Mouse (Mus musculus) kidney, postnatal 10 days (tissue): ENCODE results near the gene Amn.

Experiments used
- DNase-seq: peaks from one replicate; pipeline ENCODE4 v3.0.0; 2021; ENCODE audit warnings: mixed read lengths

Amn gene

DNA sequence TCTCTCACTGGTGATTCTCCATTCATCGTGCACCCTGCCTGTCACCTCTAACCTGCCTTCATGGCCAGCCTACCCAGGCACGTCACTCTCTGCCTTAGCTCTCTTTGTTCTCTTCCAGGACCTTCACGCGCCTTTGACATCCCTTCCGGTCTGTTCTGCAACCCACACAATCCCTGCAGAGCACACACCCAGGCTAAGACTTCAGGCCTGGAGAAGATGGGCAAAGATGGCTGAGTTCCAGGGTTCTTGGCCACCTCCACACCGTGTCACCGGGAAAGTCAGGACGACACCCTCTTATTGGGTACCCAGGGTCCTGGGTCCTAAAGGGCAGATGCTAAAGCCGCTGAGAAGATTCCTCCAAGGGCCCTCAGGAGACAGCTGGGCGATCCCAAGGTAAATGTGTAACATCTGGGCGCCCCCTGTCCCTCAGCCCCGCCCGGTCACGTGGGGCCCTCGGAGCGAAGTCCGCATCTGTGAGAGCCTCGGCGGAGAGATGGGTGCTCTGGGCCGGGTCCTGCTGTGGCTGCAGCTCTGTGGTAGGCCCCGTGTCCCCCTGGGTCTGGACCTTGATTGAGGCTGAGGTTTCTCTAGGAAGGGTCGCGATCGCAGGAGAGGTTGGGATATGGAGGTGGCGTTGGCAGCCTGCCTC is at the start of gene Amn:
Gene Amn, plus strand, starts transcription at position 467 of the 649 bp plus-strand sequence.
- DNase-seq = peak; percentile 81

DNA sequence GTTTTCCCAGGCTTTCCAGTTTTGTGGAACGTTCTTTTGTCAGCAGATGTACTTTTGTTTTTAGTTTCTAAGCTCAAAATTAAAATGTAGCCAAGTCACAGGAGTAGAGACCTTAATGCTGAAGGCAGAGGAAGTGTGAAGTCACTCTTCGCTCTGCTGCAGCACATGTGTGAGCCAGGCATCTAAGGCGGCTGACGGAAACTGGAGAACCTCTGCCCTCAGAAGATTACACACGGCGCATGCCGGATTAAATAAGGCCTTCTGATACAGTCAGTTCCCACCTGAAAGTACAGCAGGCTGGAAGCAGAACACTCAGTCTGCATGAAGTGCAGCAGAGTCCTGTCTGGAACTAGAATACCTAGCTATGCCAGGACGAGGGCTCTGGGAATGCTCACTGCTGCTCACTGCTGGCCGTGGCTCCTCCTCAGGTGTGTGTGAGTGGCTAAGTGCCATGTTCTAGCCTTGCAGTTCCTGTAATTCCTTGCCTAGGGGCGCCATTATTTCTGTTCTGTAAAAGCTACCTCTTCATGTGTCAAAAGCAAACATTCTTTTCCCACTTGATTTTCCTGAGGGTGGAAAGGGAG is 45.6 kb upstream of the Amn start:
- DNase-seq = no peak

DNA sequence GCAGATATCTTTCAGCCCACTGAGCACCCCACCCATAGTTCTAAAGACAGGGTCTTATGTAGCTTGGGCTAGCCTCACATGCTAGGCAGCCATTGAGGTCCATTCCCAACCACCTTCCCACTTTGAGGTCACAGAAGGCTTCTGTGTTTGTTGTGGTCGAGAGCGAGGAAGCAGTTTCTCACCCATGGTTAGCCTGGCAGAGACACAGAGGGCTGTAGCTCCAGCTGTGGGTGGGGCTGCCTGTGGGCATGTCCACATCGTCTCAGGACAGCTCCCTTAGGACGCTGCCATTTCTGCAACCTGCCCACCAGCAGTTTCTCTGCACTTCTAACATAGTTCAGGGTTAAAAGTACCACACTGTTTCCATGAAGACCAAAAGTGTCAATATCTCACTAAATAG is 43.5 kb upstream of the Amn start:
- no peak for DNase-seq

DNA sequence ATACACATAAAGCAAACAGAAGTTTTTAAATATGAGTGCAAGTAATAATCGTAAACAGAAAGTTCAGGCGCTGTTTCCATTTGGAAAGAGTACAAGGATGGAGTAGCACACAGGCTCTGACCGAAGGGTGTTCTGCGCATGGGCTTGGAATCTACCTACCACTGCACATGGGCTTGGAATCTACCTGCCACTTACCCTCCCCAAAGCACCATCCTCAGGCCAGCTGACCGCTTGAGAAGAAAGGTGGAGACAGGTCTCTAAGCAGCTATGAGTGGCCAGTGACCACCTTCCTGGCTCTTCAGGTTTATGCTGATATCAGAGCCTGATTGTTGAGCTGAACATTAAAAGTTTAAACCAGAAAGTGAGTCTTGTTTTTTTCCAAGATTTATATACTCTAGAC is 42.4 kb upstream of the Amn start:
- no peak for DNase-seq

DNA sequence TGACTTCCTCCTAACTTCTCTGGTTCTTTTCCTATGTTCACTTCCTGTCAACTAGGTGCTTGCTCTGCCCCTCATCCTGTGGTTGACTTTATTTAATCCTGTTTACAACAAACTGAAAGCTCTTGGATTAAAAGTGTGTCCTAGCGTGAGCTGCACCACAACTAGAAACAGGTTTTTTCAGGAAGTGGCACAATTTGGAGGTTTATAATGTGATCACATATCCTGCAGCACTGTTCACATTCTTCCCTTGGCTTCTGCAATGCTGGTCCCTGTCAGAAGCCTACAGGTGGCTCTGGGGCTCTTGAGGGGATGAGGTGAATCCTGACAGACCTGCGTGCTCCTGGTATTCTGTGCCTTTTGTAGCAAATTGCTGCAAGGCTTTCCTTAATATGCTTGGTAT is 40.1 kb upstream of the Amn start:
- DNase-seq = no peak

DNA sequence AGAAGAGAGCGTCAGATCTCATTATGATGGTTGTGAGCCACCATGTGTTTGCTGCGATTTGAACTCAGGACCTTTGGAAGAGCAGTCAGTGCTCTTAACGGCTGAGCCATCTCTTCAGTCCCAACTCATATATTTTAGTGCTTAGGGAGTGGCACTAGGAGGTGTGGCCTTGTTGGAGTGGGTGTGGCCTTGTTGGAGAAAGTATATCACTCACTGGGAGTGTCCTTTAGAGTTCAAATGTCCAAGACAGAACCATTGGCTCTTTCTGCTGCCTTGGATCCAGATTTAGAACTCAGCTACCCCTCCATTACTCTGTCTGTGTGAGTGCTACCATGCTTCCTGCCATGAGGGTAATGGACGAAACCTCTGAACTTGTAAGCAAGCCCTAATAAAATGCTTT is 37.1 kb upstream of the Amn start:
- DNase-seq = no peak

DNA sequence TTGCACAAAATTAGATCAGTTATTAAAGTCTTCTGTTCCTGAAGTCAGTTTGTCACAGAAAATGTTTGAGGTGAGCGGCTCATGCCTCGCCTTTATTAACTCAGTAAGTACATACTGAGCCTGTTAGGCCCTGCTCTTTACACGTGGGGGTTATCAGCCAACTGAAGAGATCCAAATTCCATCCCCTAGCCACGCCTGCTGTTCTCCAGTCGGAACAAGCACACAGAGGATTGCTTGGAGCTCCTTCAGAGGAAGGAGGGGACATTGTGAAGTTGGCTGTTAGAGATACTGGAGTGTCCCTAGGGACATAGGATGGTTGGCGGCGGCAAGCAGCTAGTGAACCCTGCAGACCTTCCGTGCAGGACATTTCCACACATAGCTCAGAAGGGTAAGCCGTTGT is 36.5 kb upstream of the Amn start:
- DNase-seq = no peak

DNA sequence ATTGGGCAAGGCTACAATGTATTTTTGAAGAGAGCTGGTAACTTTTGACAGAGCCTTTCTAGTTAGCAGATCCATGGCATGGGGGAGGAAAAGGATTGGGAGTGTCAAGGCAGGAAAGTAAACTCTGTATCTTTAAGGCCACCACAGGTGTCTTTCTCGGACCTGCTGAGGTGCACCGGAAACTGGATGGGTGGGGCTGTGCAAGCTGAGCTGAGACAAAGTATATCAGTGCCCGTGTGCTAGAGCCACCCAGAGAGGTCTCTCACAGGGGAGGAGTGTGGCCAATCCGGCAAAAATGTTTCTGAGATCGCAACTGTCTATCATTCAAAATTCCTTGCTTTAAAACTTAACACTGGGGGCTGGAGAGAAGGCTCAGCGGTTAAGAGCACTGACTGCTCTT is 35.3 kb upstream of the Amn start:
- DNase-seq = no peak

DNA sequence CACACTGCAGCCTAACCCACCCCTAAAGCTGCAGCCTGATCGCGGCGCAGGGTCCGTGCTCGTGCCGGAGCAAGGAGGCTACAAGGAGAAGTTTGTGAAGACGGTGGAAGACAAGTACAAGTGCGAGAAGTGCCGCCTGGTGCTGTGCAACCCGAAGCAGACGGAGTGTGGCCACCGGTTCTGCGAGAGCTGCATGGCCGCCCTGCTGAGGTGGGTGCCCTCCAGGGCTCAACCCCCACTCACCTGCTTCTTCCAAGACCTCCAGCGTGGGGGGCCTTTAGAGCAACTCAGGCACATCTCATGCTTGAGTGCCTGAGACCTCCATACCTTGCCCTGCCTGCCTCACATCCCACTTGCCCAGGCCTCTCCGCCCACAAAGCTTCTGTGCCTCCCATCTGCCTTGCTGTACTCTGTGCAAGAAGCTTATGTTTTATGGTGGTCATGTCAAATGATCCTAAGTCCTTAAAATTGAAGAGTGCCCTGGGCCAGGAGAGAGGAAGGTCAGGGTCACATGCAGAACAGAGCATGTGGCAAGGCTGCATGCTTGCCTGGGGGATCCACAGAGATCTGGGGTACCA is 33.2 kb upstream of the Amn start:
- DNase-seq = no peak

DNA sequence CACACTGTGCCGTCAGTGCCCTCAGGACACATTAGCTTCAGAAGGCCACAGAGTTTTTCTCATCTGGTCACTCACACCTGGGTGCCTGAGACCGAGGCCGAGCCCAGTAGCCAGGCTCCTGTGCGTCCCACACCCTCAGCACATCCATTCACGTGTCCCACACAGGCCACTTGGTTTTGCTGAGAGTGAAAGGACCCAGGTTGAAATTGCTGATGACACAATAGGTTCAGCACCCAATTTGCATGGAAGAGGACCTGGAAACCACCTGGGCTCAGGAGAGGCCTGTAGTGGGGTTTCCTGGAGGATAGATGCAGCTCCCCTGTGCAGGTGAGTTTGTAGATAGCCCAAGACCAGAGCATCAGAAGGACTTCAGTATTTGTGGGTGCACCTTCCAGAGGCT is 32.5 kb upstream of the Amn start:
- DNase-seq = no peak

DNA sequence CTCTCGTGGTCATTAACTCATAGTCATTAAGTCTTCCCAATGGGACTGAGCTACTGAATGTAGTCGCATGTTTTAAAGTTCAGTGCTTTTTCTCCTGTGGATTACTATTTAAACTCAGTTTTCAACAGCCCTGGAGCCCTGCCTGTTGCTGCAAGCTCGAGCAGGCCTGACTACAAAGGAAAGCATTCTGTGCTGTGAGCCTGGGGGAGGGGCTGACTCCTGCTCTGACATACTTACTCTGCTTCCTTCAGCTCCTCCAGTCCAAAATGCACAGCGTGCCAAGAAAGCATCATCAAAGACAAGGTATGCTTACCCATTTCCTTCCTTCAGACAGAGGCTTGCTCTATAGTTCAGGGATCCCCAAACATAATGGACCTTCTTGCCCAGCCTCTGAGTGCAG is 32.1 kb upstream of the Amn start:
- peak; percentile 79 for DNase-seq

DNA sequence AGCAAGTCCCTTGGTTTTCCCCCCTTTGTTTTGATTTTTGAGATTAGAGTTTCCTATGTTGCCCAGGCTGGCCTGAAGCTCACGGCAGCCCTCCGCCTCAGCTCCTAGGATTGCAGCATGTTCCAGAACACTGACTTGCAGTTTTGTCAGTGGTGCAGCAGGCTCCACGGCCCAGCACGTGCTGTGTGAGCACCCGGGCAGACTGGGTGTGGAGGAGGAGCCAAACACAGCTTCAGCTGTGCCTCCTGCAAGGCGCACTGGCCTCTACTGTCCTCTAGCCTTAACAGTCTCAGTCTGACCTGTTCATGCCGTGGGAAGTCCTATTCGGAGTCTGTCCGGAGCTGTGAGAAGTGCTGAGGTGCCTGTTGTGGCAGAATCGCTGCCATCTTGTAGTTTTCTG is 31.0 kb upstream of the Amn start:
- DNase-seq = peak; percentile 26

DNA sequence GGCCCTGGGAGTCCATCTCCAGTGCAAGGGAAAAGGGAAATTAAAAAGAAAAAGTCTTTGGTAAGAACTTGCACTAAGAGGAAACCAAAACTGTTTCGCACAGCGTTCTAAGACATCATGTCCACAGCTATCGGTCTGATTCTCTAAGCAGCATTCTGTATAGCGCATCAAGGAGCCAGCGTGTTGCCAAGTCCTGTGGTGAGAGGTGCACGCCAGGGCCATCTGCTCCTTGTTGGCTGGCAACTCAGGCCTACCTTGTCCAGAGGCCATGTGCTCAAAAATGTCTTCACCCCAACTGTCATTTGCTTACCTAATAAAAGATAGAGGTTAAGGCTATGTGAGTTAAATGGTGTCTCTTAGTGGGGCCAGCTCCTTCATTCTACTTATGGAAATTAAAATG is 29.0 kb upstream of the Amn start:
- no peak for DNase-seq

DNA sequence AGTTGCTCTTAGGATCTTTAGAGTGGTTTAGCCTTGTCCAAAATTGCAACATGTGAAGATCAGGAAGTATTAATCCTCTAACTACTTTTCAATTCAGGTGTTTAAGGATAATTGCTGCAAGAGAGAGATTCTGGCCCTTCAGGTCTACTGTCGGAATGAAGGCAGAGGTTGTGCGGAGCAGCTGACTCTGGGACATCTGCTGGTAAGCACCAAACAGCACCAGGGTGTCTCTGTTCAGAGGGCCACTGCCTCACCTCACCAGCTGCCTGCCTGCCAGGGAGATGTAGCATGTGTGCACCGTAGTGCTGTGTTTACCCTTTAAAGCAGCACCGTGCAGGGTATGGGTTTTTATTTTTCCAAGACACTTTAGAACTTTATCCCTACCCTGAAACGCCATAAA is 28.5 kb upstream of the Amn start:
- no peak for DNase-seq

DNA sequence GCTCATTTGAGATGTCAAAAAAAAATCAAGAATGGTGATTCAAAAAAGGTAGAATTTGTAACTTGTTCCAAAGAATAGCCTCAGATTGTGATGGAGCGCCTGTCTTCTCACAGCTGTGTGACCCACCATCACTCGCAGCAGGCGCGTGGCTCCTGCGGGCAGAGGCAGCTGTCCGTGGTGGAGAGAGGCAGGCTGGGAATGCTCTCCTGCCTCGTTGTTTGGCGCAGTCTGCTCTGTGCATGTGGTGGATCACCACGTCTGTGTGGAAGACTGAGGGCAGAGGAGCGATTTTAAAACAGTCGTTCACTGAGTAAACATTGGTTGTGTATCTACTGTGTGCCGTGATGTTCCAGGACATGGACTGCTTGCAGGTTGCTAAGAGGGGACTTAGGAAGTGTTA is 27.2 kb upstream of the Amn start:
- DNase-seq = no peak

DNA sequence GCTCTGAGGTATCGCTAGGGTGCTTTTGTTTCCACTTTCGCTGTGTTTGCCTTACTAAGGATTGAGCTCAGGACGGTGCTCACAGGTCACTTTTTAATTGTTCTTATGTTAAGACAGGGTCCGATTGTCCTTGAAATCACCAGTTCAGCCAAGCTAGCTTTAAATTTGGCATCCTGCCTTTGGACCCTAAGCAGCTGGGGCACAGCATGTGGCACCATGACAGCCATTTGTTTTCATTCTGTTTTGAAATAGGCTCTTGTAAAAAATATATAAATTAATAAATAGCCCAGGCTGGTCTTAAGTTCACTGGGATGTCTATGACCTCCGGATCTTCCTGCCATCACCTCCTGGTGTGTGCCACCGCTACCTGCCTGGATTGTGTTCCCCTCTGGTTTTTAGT is 25.8 kb upstream of the Amn start:
- DNase-seq = no peak

DNA sequence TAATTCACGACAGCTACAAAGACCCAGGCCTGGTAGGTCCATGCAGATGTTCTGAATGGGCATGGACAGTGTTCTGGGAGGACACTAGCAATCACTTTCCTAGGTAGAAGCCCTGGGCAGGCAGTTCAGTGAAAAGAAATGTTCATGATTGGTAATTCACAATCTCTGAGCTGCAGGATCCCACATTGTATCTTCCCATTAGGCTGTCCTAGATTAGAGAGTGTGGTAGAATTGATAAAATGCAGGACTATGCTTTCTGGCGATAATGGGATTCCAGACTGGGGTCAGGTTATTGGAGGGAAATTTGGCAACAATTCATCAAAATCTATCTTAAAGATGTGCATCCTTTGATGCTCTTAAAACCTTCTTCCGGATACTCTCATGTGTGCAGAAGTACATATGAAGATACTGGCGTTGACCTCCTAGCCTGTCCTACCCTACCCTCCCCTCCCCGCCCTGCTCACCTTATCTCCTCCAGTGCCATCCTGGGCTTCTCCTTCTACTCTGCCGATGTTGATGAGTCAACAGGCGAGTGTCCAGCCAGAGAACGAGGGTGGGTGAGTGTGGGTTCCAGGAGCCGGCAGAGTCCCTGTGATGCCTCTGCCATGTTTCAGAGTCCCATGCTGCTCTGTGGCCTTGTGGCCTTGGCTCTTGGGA is 24.0 kb upstream of the Amn start:
- DNase-seq = no peak

DNA sequence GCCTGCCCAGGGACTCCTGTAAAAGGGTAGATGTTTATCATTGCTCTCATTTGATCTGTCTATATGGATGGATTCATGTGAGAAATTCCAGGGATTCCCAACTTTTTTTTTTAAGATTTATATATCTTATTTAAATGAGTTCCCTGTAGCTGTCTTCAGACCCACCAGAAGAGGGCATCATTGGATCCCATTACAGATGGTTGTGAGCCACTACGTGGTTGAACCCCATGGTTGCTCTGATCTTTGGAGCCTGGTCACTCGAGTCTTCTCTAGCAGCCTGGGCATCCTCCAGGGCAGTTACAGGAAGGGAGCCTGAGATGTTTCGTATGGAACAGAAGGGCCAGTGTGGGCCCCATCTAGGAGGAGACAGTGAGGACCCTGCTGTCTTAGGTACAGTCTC is 21.8 kb upstream of the Amn start:
- peak; percentile 25 for DNase-seq

DNA sequence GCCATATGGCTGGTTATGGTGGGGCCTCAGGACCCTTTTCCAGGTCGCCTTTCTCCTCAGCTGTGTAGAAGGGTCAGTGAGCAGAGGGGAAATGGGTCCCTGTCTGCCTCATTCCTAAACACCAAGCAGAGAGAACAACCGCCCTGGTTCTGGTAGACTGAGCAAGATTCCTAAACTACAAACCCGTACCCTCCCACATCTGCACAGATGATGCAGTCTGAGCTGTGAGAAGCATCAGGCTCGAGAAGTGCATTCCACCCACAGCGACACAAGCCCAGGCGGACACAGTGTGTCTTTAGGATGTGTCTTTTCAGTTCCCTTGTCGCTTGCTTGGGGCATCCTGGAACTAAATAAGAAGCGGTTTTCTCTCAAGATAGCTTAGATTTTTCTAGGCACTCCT is 20.8 kb upstream of the Amn start:
- no peak for DNase-seq

DNA sequence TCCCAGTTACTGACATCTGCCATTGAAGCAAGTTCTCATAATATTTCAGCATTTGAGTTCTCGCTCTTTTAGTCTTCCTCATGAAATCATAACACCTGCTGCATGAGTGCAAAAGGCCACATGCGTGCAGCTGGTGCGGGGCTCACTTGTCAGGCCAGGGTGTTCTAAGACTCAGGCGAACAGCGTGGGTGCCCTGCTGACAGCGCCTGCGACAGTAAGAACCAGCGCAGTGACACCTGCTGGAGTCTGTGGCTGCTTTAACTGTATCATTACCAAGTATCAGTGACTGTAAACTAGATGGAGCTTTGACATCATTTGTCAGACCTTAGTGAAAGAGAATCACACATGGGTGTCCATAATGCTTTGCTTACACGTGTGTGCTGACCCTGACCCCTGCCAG is 19.7 kb upstream of the Amn start:
- DNase-seq = no peak

DNA sequence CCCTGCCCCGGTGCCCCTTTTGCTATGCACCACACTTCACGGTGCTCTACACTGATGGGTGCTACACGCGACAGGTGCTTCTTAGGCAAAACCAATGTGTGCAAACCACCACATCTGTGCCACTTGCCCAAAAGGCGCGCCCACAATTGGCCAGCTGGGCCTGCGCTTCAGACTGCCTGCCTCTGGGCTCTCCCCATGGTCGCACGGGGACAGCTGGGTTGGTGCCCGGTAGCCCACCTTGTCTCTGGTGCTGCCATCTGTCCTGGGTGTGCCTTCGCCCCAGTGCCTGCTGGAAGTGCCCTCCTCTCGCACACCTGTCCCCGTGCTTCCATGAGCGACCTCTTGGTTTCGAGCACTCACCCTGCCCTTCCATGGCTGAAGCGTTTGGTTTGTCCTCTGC is 7.2 kb upstream of the Amn start:
- no peak for DNase-seq

DNA sequence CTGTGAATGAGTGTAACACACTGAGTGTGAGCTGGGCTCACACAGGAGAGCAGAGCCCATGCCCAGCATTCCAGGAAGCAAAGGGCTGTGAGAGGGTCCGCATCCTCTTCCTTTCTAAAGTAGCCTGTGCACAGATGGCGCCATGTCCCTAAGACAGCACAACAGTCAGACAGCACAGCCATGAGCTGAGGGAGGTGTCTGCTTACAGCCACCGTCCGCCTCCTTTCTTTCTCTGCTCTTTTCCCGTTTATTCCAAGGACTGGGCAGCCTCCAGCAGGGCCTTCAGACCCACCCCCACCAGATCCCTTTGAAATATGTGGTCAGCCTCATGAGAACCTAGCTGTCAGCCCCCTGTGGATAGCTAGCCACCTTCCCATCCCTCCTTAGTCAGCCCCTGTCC is 5.7 kb upstream of the Amn start:
- no peak for DNase-seq

DNA sequence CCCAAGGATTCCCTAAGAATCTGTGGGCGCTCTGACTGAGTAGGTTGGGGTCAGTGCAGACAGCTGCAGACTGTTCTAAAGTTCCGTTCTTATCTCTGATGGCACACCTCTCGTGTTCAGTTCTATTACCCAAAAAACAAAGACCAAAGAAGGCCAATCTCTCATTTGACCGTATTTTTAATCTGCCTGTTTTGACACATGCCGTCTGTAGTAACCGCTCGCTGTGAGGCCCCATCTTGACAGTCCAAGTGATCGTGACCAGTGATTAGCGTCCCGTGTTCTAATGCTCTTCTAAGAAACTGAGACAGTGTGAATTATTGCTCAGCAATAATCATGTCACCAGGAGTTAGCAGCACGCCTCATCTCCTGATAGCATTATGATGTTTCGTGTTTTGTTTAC is 4.3 kb upstream of the Amn start:
- no peak for DNase-seq

DNA sequence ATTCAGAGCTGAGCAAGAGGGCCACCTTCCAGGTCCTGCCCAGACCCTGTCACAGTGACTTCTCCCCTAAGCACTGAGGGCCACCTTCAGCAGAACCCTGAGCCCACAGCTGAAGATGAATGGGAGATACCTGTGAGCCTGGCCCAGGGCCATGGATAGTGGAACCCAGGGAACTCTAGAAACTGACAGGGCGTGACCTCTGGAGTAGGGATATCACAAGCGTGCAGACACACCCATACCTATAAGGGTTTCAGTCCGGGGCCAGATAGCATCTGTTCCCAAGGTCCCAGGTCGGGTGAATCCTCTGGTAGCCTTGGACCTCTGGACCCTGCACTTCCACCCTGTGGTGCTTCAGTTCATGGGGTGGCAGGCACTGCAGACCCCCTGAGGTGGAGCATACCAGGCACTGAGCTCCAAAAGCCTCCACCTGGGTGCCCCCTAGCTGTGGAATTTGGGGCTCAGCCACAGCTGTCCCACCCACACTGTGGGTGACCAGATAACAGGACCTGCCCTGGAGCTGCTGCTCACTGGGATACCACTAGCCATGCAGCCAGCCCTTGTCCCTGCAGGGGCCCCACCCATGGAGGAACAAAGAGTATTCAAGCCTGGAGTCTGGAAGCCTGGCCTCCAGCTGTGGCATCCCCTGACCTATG is 3.1 kb upstream of the Amn start:
- DNase-seq = no peak
